Mouse (Mus musculus) midbrain, postnatal 0 days (tissue): Measurements from ENCODE around the gene Ace. TPM values are rescaled to one million over a fixed set of nuclear protein-coding genes. Genes with fewer than 3 reads are reported as not detected.

Experiments
- ATAC-seq: fragments of 200-750 bp; cut with Nextera tagmentation; 2 replicates; pipeline ENCODE4 v1.8.0; 2017; ENCODE audit warnings: moderate number of reproducible peaks, mild to moderate bottlenecking, moderate TSS enrichment, moderate library complexity; ENCODE audit not compliant: low FRiP score
- DNase-seq: peaks from one replicate; pipeline ENCODE4 v3.0.0-alpha.2; 2015; ENCODE audit warnings: low spot score
- H3K27ac ChIP-seq: fragments of 300-500 bp; sonication (generic); 2 replicates; pipeline ENCODE4 v1.5.1; 2014; ENCODE audit warnings: low read depth, mild to moderate bottlenecking, low read length, mixed read lengths
- H3K27me3 ChIP-seq: fragments of 300-500 bp; sonication (generic); 2 replicates; pipeline ENCODE4 v1.6.1; 2014; ENCODE audit warnings: low read length, control low read depth, mixed read lengths; ENCODE audit not compliant: insufficient read depth
- H3K36me3 ChIP-seq: fragments of 300-500 bp; sonication (generic); 2 replicates; pipeline ENCODE4 v1.6.1; 2014; ENCODE audit warnings: low read length, control low read depth, mixed read lengths; ENCODE audit not compliant: insufficient read depth
- H3K4me1 ChIP-seq: fragments of 300-500 bp; sonication (generic); 2 replicates; pipeline ENCODE4 v1.6.1; 2014; ENCODE audit warnings: mild to moderate bottlenecking, control low read depth, antibody characterized with exemption, low read length, mixed read lengths; ENCODE audit not compliant: insufficient read depth
- H3K4me2 ChIP-seq: fragments of 300-500 bp; sonication (generic); 2 replicates; pipeline ENCODE4 v1.6.1; 2014; ENCODE audit warnings: low read depth, mild to moderate bottlenecking, low read length, mixed read lengths; ENCODE audit not compliant: poor library complexity, severe bottlenecking
- H3K4me3 ChIP-seq: fragments of 300-500 bp; sonication (generic); 2 replicates; pipeline ENCODE4 v1.5.1; 2014; ENCODE audit warnings: low read depth, mild to moderate bottlenecking, low read length, moderate library complexity
- H3K9ac ChIP-seq: fragments of 300-500 bp; sonication (generic); replicated peaks from 2 replicates; pipeline ENCODE4 v1.6.1; 2014; ENCODE audit warnings: mild to moderate bottlenecking, low read length, moderate library complexity, mixed read lengths; ENCODE audit not compliant: poor library complexity, severe bottlenecking
- H3K9me3 ChIP-seq: fragments of 300-500 bp; sonication (generic); 2 replicates; pipeline ENCODE4 v1.6.1; 2016; ENCODE audit warnings: low read length, control low read depth
- CTCF ChIP-seq: IDR thresholded peaks from 2 replicates; pipeline ENCODE4 v1.5.1; 2016; ENCODE audit warnings: antibody characterized with exemption, mild to moderate bottlenecking
- WGBS: fragments of 180-500 bp; shearing (Covaris S2); extraction: QIAGEN DNeasy Blood & Tissue Kit; methylation state at CpG from one replicate; pipeline ENCODE4 v1.1.7; 2014; 5-methylcytosine and 5-hydroxymethylcytosine counted together
- polyA plus RNA-seq: library from polyadenylated mRNA; unstranded; fragments of >200 nt; fragmentation: Nextera tagmentation; extraction: Ambion mirVana; gene quantifications from 2 replicates; pipeline ENCODE4 v1.2.1, GENCODE M21; 2015
- total RNA-seq: library from RNA; depleted of rRNA; stranded (reverse); fragments of >200 nt; gene quantifications from 2 replicates; pipeline ENCODE4 v1.2.3, GENCODE M21; 2014; rRNA removed

Gene Ace
- total and polyA plus RNA-seq, 2 experiments from 2014 or later, result 10.0 to 25.1 TPM

DNA sequence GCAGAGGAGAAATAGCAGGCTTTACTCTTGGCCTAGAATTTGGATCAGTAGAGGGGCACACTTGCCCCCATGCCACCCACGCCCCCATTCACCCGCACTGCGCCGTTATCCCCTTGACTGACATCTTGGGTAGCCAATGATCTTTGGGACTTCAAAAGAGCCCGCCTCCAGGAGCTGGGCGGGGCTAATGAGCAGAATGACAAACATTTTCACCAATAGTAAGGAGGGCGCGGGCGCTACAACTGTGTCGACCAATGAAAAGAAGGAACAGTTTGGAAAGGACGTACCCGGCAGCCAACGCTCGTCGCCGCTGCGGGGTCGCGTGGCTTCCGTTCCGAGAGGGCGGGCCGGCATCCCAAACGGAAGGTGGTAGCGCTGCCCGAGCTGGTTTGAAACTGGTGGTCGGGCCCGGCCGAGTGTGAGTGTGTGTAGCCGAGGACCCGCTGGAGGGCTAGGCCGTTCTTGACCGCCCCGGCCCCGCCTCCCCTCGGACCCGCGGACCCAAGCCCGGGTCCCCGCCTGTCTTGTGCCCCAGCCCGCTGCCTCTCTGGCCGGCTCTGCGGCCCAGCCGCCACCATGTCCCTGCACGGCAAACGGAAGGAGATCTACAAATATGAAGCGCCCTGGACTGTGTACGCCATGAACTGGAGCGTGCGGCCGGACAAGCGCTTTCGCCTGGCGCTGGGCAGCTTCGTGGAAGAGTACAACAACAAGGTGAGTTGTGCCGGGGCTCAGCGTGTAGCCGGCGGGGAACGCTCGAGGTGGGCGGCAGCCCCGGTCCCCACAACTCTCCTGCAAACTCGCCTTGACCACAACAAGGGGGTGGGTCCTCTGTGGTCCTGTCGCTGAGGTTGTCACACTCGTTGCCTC, 69.0 kb downstream of the Ace start, which contains the start of gene Dcaf7:
TSS of gene Dcaf7 (plus strand) at position 325 of the 870 bp plus-strand sequence.
- H3K27ac ChIP-seq, result peak within 1 kb of the TSS; percentile 98
- H3K9me3 ChIP-seq, result no peaks in the 10 kb centered on the region
- H3K9ac ChIP-seq, result peak within 1 kb of the TSS; percentile 87
- H3K4me2 ChIP-seq, result peak within 1 kb of the TSS; percentile 51
- no peaks in the 10 kb centered on the region for H3K36me3 ChIP-seq
- TF ChIP-seq CTCF, result peak; percentile 2; the same call in 1 of the 2 replicates
- peaks cover 13% of the 10 kb centered on the region; the same call in 1 of the 2 replicates for H3K4me1 ChIP-seq
- no peaks in the 10 kb centered on the region for H3K27me3 ChIP-seq
- WGBS, result under 1% methylated on average over 63 of the region's 66 CpGs
- H3K4me3 ChIP-seq, result peak within 1 kb of the TSS; percentile 79
- ATAC-seq (peak; percentile 96), DNase-seq (peak; percentile 99)

GRCm38 (mm10) chr11:106037418-106037751, 69.6 kb downstream of the Ace start:
- 0% methylated on average over 13 of the region's 13 CpGs for WGBS
- Histone ChIP-seq H3K27ac (peak overlapping the region; percentile 98), H3K4me2 (peak overlapping the region; percentile 50), H3K9ac (peak overlapping the region; percentile 87), H3K36me3 (no peaks in the 10 kb centered on the region), H3K4me3 (peak overlapping the region; percentile 79), H3K9me3 (no peaks in the 10 kb centered on the region), H3K4me1 (peaks cover 13% of the 10 kb centered on the region; the same call in 1 of the 2 replicates), H3K27me3 (no peaks in the 10 kb centered on the region)
- ATAC-seq (peak; percentile 88), DNase-seq (peak; percentile 96)
- TF ChIP-seq CTCF, result peak; percentile 49

Other genes with a start within 250 kb of the Ace start
- gene Cyb561, start 14.6 kb upstream of the Ace start, total RNA-seq, result 64.2 and 69.7 TPM in 2 replicates
- 76.7 and 79.6 TPM in 2 replicates for gene Cyb561, start 14.6 kb upstream of the Ace start, polyA plus RNA-seq
- gene Ace3, start 26.7 kb downstream of the Ace start, total RNA-seq, result not detected in 2 replicates
- gene Ace3, start 26.7 kb downstream of the Ace start, polyA plus RNA-seq, result 0.07 TPM in 1 of 2 replicates, not detected in the other
- gene Kcnh6, start 40.2 kb downstream of the Ace start, total RNA-seq, result 3.1 TPM in 2 replicates
- 2.8 and 3.1 TPM in 2 replicates for gene Kcnh6, start 40.2 kb downstream of the Ace start, polyA plus RNA-seq
- gene Dcaf7, start 68.9 kb downstream of the Ace start, total RNA-seq, result 313 and 343 TPM in 2 replicates
- gene Dcaf7, start 68.9 kb downstream of the Ace start, polyA plus RNA-seq, result 166 and 170 TPM in 2 replicates
- gene Taco1, start 98.1 kb downstream of the Ace start, total RNA-seq, result 17.3 and 18.6 TPM in 2 replicates
- gene Taco1, start 98.1 kb downstream of the Ace start, polyA plus RNA-seq, result 5.1 and 5.8 TPM in 2 replicates
- 26.0 and 26.4 TPM in 2 replicates for gene Map3k3, start 116.7 kb downstream of the Ace start, total RNA-seq
- 7.8 and 9.2 TPM in 2 replicates for gene Map3k3, start 116.7 kb downstream of the Ace start, polyA plus RNA-seq
- not detected in 2 replicates for gene Gm10840, start 192.9 kb downstream of the Ace start, total RNA-seq
- not detected in 2 replicates for gene Gm10840, start 192.9 kb downstream of the Ace start, polyA plus RNA-seq
- 69.7 and 81.8 TPM in 2 replicates for gene Limd2, start 192.9 kb downstream of the Ace start, total RNA-seq
- gene Limd2, start 192.9 kb downstream of the Ace start, polyA plus RNA-seq, result 122 and 141 TPM in 2 replicates
- gene Strada, start 234.2 kb downstream of the Ace start, total RNA-seq, result 26.9 and 31.2 TPM in 2 replicates
- gene Strada, start 234.2 kb downstream of the Ace start, polyA plus RNA-seq, result 21.2 and 22.7 TPM in 2 replicates
- gene Ccdc47, start 248.4 kb downstream of the Ace start, total RNA-seq, result 31.7 and 37.0 TPM in 2 replicates
- gene Ccdc47, start 248.4 kb downstream of the Ace start, polyA plus RNA-seq, result 88.8 and 94.9 TPM in 2 replicates
- gene Ddx42, start 249.0 kb downstream of the Ace start, total RNA-seq, result 39.7 and 61.7 TPM in 2 replicates
- 61.4 and 64.8 TPM in 2 replicates for gene Ddx42, start 249.0 kb downstream of the Ace start, polyA plus RNA-seq